Mouse (Mus musculus) testis, adult 2 months (tissue): ENCODE measurements around the gene Il1f8. TPM values are rescaled to one million over a fixed set of nuclear protein-coding genes. Genes with fewer than 3 reads are reported as not detected.

Source experiments
- H3K27ac ChIP-seq: fragments of 200-500 bp; 2 replicates; pipeline ENCODE4 v1.5.1; 2012; ENCODE audit warnings: low read depth, low read length; ENCODE audit not compliant: control insufficient read depth, insufficient read depth
- H3K27me3 ChIP-seq: fragments of 200-500 bp; 2 replicates; pipeline ENCODE4 v1.6.1; 2012; ENCODE audit warnings: mild to moderate bottlenecking, low read length, moderate library complexity; ENCODE audit not compliant: control insufficient read depth, insufficient read depth
- H3K36me3 ChIP-seq: fragments of 200-500 bp; 2 replicates; pipeline ENCODE4 v1.6.1; 2012; ENCODE audit warnings: mild to moderate bottlenecking, low read length; ENCODE audit not compliant: control insufficient read depth, insufficient read depth
- H3K4me1 ChIP-seq: fragments of 200-500 bp; 2 replicates; pipeline ENCODE4 v1.6.1; 2012; ENCODE audit warnings: low read length; ENCODE audit not compliant: control insufficient read depth, insufficient read depth
- H3K4me3 ChIP-seq: fragments of 200-500 bp; 2 replicates; pipeline ENCODE4 v1.5.1; 2012; ENCODE audit warnings: low read depth, mild to moderate bottlenecking, low read length, moderate library complexity, mixed read lengths; ENCODE audit not compliant: control insufficient read depth
- CTCF ChIP-seq: fragments of 200-500 bp; IDR thresholded peaks from 2 replicates; pipeline ENCODE4 v1.5.1; 2012; ENCODE audit warnings: low read depth, mild to moderate bottlenecking, inconsistent platforms, low read length, moderate library complexity; ENCODE audit not compliant: control insufficient read depth, insufficient read depth, insufficient replicate concordance
- POLR2A ChIP-seq: fragments of 200-500 bp; IDR thresholded peaks from 2 replicates; pipeline ENCODE4 v1.6.1; 2012; ENCODE audit warnings: low read depth, mild to moderate bottlenecking, inconsistent platforms, low read length, moderate library complexity; ENCODE audit not compliant: control insufficient read depth
- polyA plus RNA-seq: library from polyadenylated mRNA; depleted of rRNA; stranded (reverse); fragments of >200 nt; gene quantifications from 2 replicates; pipeline ENCODE4 v1.2.3, GENCODE M21; 2012; rRNA removed

Gene Il1f8
- polyA plus RNA-seq, 1 experiment: not detected

GRCm38 (mm10) chr2:24186176-24186575 is 33.2 kb downstream of the Il1f8 start, which contains the start of gene Il1f9:
Gene Il1f9 (plus strand): TSS chr2:24186476.
- H3K36me3 ChIP-seq: no peaks in the 10 kb centered on the region
- no peaks in the 10 kb centered on the region for H3K4me1 ChIP-seq
- TF ChIP-seq POLR2A: no peak
- no peak for TF ChIP-seq CTCF
- H3K4me3 ChIP-seq: no peak within 1 kb of the TSS
- H3K27me3 ChIP-seq: no peaks in the 10 kb centered on the region
- no peak within 1 kb of the TSS for H3K27ac ChIP-seq

DNA sequence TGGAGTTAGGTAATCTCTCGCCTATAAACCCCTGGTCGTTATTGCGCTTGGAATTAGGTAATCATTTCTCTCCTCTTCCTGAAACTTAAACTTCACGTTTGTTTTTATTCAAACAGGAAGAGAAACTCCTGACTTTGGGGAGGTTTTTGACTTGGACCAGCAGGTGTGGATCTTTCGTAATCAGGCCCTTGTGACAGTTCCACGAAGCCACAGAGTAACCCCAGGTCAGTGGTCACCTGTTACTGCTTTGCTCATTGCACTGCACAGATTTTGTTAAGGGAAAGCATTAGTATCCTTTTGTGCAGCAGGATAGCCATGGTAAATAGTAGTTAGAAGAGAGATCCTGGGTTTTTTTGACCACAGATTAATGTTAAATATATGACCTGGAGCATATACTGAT is 34.6 kb downstream of the Il1f8 start:
- TF ChIP-seq CTCF (no peak), POLR2A (no peak)
- Histone ChIP-seq H3K4me1 (no peaks in the 10 kb centered on the region), H3K27ac (no peak overlapping the region), H3K27me3 (no peaks in the 10 kb centered on the region), H3K4me3 (no peak overlapping the region), H3K36me3 (no peaks in the 10 kb centered on the region)

DNA sequence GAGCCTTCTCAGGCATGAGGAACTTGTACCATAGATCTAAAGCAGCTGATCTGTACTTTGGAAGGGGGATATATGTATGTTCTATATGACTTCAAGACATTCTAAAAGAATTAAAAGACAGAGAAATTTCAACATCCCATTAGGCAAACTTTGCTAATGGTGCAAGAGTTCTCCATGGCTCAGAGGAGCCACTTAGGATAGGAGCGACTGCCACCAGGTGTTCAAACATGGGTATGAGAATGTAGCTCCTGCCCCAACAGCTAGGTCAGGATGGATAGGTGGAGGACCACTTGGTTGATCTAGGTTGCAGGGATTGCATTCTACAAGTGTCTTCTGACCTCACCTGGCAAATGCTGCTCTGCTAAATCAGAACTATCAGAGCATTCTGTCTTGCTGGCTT is 35.2 kb downstream of the Il1f8 start:
- Histone ChIP-seq H3K4me1 (no peaks in the 10 kb centered on the region), H3K27me3 (no peaks in the 10 kb centered on the region), H3K27ac (no peak overlapping the region), H3K4me3 (no peak overlapping the region), H3K36me3 (no peaks in the 10 kb centered on the region)
- TF ChIP-seq POLR2A: no peak
- TF ChIP-seq CTCF: no peak

Other genes starting within 250 kb of the Il1f8 start
- gene Hnmt, start 103.8 kb upstream of the Il1f8 start, polyA plus RNA-seq: 0.31 TPM in 2 replicates
- gene Tbpl2, start 56.6 kb upstream of the Il1f8 start, polyA plus RNA-seq: not detected in 2 replicates
- not detected in 2 replicates for gene Il1f9, start 33.3 kb downstream of the Il1f8 start, polyA plus RNA-seq
- not detected in 2 replicates for gene Il1f6, start 62.3 kb downstream of the Il1f8 start, polyA plus RNA-seq
- gene Il1f5, start 123.8 kb downstream of the Il1f8 start, polyA plus RNA-seq: not detected in 2 replicates
- gene Il1f10, start 138.0 kb downstream of the Il1f8 start, polyA plus RNA-seq: not detected in 2 replicates
- not detected in 2 replicates for gene Il1rn, start 183.7 kb downstream of the Il1f8 start, polyA plus RNA-seq
- gene Psd4, start 214.4 kb downstream of the Il1f8 start, polyA plus RNA-seq: 0.94 and 1.1 TPM in 2 replicates